In the genomic region with DNA sequence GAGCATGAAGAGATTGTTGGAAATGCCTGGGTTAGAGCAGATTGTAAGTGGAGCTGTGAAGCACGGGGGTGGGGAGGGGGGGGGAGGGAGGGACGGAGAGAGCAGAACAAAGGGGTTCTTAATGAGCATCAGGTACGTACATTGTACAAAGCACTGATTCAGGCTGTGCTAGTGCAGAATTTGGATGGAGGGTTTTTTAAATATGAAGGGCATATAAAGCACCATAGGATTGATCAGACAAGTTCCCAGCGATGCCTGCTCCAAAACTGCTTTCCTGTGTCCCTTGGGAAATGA, we compare ENCODE assay signal across 16 mouse cellular contexts. TPM values are rescaled to one million over a fixed set of nuclear protein-coding genes. Genes with fewer than 3 reads are reported as not detected.
DNase-seq lines count a peak whose midpoint lies in the region; ATAC-seq lines count a peak whose summit lies in the region.
"Had no signal": no experiment of that assay in that cellular context is flagged by ENCODE, and none has a peak within 500 bp of the region (broad histone marks: within the 10 kb centered on the region; RNA-seq: fewer than 3 reads in every experiment).

No protein-coding gene starts in this region.

- H3K4me3 ChIP-seq in lung, embryonic 15.5 days: no peak overlapping the region
- no peak overlapping the region for H3K4me3 ChIP-seq in forebrain, embryonic 11.5 days (ENCODE audit: low read depth, low read length)
- no peak overlapping the region for H3K4me3 ChIP-seq in hindbrain, embryonic 15.5 days
- H3K4me3 ChIP-seq in neural tube, embryonic 13.5 days: no peak overlapping the region
- H3K4me3 ChIP-seq in heart, embryonic 12.5 days: no peak overlapping the region
- H3K4me3 ChIP-seq: embryonic facial prominence, embryonic 13.5 days; heart, embryonic 13.5 days; liver, embryonic 15.5 days; myocyte had no signal

- H3K27me3 ChIP-seq in lung, embryonic 15.5 days: no peaks in the 10 kb centered on the region
- no peaks in the 10 kb centered on the region for H3K27me3 ChIP-seq in forebrain, embryonic 11.5 days (ENCODE audit: control insufficient read depth, insufficient read depth, low read length)
- no peaks in the 10 kb centered on the region for H3K27me3 ChIP-seq in hindbrain, embryonic 15.5 days
- H3K27me3 ChIP-seq in neural tube, embryonic 13.5 days: no peaks in the 10 kb centered on the region
- 0 out of 2 replicates have a peak, but pooled peaks cover 5% of the 10 kb centered on the region for H3K27me3 ChIP-seq in heart, embryonic 12.5 days (replicated peaks)
- H3K27me3 ChIP-seq: embryonic facial prominence, embryonic 13.5 days; heart, embryonic 13.5 days; liver, embryonic 15.5 days had no signal

- DNase-seq in lung, adult 18-20 months: no peak
- DNase-seq in forebrain, embryonic 11.5 days (ENCODE audit: low spot score): no peak
- DNase-seq in urinary bladder, adult 18-20 months (ENCODE audit: low spot score in 2 of 2): no peak
- no peak for DNase-seq in kidney, postnatal 10 days
- DNase-seq: cerebellum, adult 11 months; gastrocnemius, postnatal 36 days; kidney, adult 18-20 months; layer of hippocampus, postnatal 36 days had no signal

- no peak for ATAC-seq in lung, embryonic 15.5 days (ENCODE audit: borderline replicate concordance, extremely low read depth, low FRiP score, low TSS enrichment)
- peak; percentile 37 for ATAC-seq in forebrain, embryonic 11.5 days (replicated peaks; ENCODE audit: low FRiP score)
- peak; percentile 39 for ATAC-seq in hindbrain, embryonic 15.5 days (ENCODE audit: low FRiP score, low read depth)
- peak; percentile 58; the same call in 1 of the 2 replicates for ATAC-seq in neural tube, embryonic 13.5 days (ENCODE audit: low read depth)
- ATAC-seq in heart, embryonic 12.5 days (ENCODE audit: insufficient number of reproducible peaks, low FRiP score): no peak

- H3K9ac ChIP-seq in lung, embryonic 15.5 days: no peak overlapping the region
- H3K9ac ChIP-seq in forebrain, embryonic 11.5 days (ENCODE audit: low read length): no peak overlapping the region
- H3K9ac ChIP-seq in hindbrain, embryonic 15.5 days: no peak overlapping the region
- 0 out of 2 replicates have a peak overlapping the region, but pooled peaks have one; percentile 12 for H3K9ac ChIP-seq in neural tube, embryonic 13.5 days
- H3K9ac ChIP-seq in heart, embryonic 12.5 days: no peak overlapping the region
- H3K9ac ChIP-seq: embryonic facial prominence, embryonic 13.5 days; heart, embryonic 13.5 days; liver, embryonic 15.5 days had no signal

- peaks cover 6% of the 10 kb centered on the region; the same call in 1 of the 2 replicates for H3K4me1 ChIP-seq in lung, embryonic 15.5 days
- H3K4me1 ChIP-seq in forebrain, embryonic 11.5 days (replicated peaks; ENCODE audit: control insufficient read depth, insufficient read depth, low read length): peaks cover 3% of the 10 kb centered on the region; the same call in 1 of the 2 replicates
- H3K4me1 ChIP-seq in hindbrain, embryonic 15.5 days (replicated peaks): peaks cover 17% of the 10 kb centered on the region
- peaks cover 24% of the 10 kb centered on the region for H3K4me1 ChIP-seq in neural tube, embryonic 13.5 days (replicated peaks)
- no peaks in the 10 kb centered on the region for H3K4me1 ChIP-seq in heart, embryonic 12.5 days (replicated peaks)
- H3K4me1 ChIP-seq: heart, embryonic 13.5 days had no signal

- H3K27ac ChIP-seq in lung, embryonic 15.5 days: peak overlapping the region; percentile 66; the same call in 1 of the 2 replicates
- no peak overlapping the region for H3K27ac ChIP-seq in forebrain, embryonic 11.5 days (ENCODE audit: low read depth, low read length)
- peak overlapping the region; percentile 45 for H3K27ac ChIP-seq in hindbrain, embryonic 15.5 days (replicated peaks)
- peak overlapping the region; percentile 67 for H3K27ac ChIP-seq in neural tube, embryonic 13.5 days (replicated peaks)
- no peak overlapping the region for H3K27ac ChIP-seq in heart, embryonic 12.5 days (ENCODE audit: poor library complexity, severe bottlenecking)
- H3K27ac ChIP-seq: embryonic facial prominence, embryonic 13.5 days; heart, embryonic 13.5 days; liver, embryonic 15.5 days had no signal

- no peaks in the 10 kb centered on the region for H3K36me3 ChIP-seq in lung, embryonic 15.5 days
- H3K36me3 ChIP-seq in forebrain, embryonic 11.5 days (ENCODE audit: control insufficient read depth, insufficient read depth, low read length): no peaks in the 10 kb centered on the region
- H3K36me3 ChIP-seq in hindbrain, embryonic 15.5 days: no peaks in the 10 kb centered on the region
- H3K36me3 ChIP-seq in neural tube, embryonic 13.5 days: no peaks in the 10 kb centered on the region
- no peaks in the 10 kb centered on the region for H3K36me3 ChIP-seq in heart, embryonic 12.5 days
- H3K36me3 ChIP-seq: embryonic facial prominence, embryonic 13.5 days; heart, embryonic 13.5 days; liver, embryonic 15.5 days had no signal

- H3K4me2 ChIP-seq in lung, embryonic 15.5 days: no peak overlapping the region
- peak overlapping the region; percentile 18; the same call in 1 of the 2 replicates for H3K4me2 ChIP-seq in forebrain, embryonic 11.5 days (ENCODE audit: low read depth, low read length, severe bottlenecking)
- no peak overlapping the region for H3K4me2 ChIP-seq in hindbrain, embryonic 15.5 days
- no peak overlapping the region for H3K4me2 ChIP-seq in neural tube, embryonic 13.5 days
- H3K4me2 ChIP-seq in heart, embryonic 12.5 days: no peak overlapping the region
- H3K4me2 ChIP-seq: embryonic facial prominence, embryonic 13.5 days; heart, embryonic 13.5 days; liver, embryonic 15.5 days had no signal

- 44% methylated on average over 4 of the region's 4 CpGs for WGBS in lung, embryonic 15.5 days
- WGBS in forebrain, embryonic 11.5 days: 31% methylated on average over 4 of the region's 4 CpGs
- WGBS in hindbrain, embryonic 15.5 days: 27% methylated on average over 4 of the region's 4 CpGs
- WGBS in neural tube, embryonic 13.5 days: 42% methylated on average over 4 of the region's 4 CpGs
- 62% methylated on average over 4 of the region's 4 CpGs for WGBS in heart, embryonic 12.5 days

- H3K9me3 ChIP-seq in lung, embryonic 15.5 days: no peaks in the 10 kb centered on the region
- no peaks in the 10 kb centered on the region for H3K9me3 ChIP-seq in forebrain, embryonic 11.5 days (ENCODE audit: control insufficient read depth, low read length)
- H3K9me3 ChIP-seq in hindbrain, embryonic 15.5 days: no peaks in the 10 kb centered on the region
- H3K9me3 ChIP-seq in neural tube, embryonic 13.5 days: no peaks in the 10 kb centered on the region
- H3K9me3 ChIP-seq in heart, embryonic 12.5 days (replicated peaks): no peaks in the 10 kb centered on the region
- H3K9me3 ChIP-seq: embryonic facial prominence, embryonic 13.5 days; liver, embryonic 15.5 days had no signal

RNA-seq across cellular contexts. Expression of a gene that starts 31.4 kb away (rescaled TPM):
- 8.1 and 9.3 TPM in 2 replicates for polyA plus RNA-seq in lung, embryonic 15.5 days (2015; fragmentation: Nextera tagmentation; extraction: Ambion mirVana)
- polyA plus RNA-seq in forebrain, embryonic 11.5 days (2014; fragmentation: Nextera tagmentation; extraction: Ambion mirVana): 9.0 and 10.0 TPM in 2 replicates
- polyA plus RNA-seq in hindbrain, embryonic 15.5 days (2015; fragmentation: Nextera tagmentation; extraction: Ambion mirVana): 9.2 and 10.0 TPM in 2 replicates
- 8.5 and 8.7 TPM in 2 replicates for polyA plus RNA-seq in neural tube, embryonic 13.5 days (2015; fragmentation: Nextera tagmentation; extraction: Ambion mirVana)
- 0.95 and 1.5 TPM in 2 replicates for polyA plus RNA-seq in heart, embryonic 12.5 days (2016; fragmentation: Nextera tagmentation; extraction: Ambion mirVana)

Comparison
In these comparisons a context has a peak if more than half of its experiments do, and no peak if none do; other contexts are left out.
1. ATAC-seq: peak in forebrain, embryonic 11.5 days (single experiment), hindbrain, embryonic 15.5 days (single experiment) and neural tube, embryonic 13.5 days (single experiment); none in lung, embryonic 15.5 days (single experiment) and heart, embryonic 12.5 days (single experiment).
2. H3K27ac ChIP-seq: peak in lung, embryonic 15.5 days (single experiment), hindbrain, embryonic 15.5 days (single experiment) and neural tube, embryonic 13.5 days (single experiment); none in forebrain, embryonic 11.5 days (single experiment) and heart, embryonic 12.5 days (single experiment).